Mouse (Mus musculus) kidney, postnatal 0 days (tissue): Measurements from ENCODE around the gene Pfpl. TPM values are rescaled to one million over a fixed set of nuclear protein-coding genes. Genes with fewer than 3 reads are reported as not detected.

Experiments
- ATAC-seq: fragments of 200-750 bp; cut with Nextera tagmentation; replicated peaks from 2 replicates; pipeline ENCODE4 v1.8.0; 2017; ENCODE audit warnings: low read depth, moderate number of reproducible peaks, moderate TSS enrichment, moderate library complexity; ENCODE audit not compliant: low FRiP score
- DNase-seq: peaks from one replicate; pipeline ENCODE4 v3.0.0-alpha.2; 2016; ENCODE audit warnings: low spot score
- H3K27ac ChIP-seq: fragments of 300-500 bp; sonication (generic); 2 replicates; pipeline ENCODE4 v1.5.1; 2014; ENCODE audit warnings: mild to moderate bottlenecking
- H3K27me3 ChIP-seq: fragments of 300-500 bp; sonication (generic); 2 replicates; pipeline ENCODE4 v1.6.1; 2014; ENCODE audit warnings: low read length, mixed read lengths; ENCODE audit not compliant: insufficient read depth
- H3K36me3 ChIP-seq: fragments of 300-500 bp; sonication (generic); 2 replicates; pipeline ENCODE4 v1.6.1; 2014; ENCODE audit warnings: low read length, mixed read lengths; ENCODE audit not compliant: insufficient read depth
- H3K4me1 ChIP-seq: fragments of 300-500 bp; sonication (generic); replicated peaks from 2 replicates; pipeline ENCODE4 v1.6.1; 2014; ENCODE audit warnings: antibody characterized with exemption, low read length, mixed read lengths; ENCODE audit not compliant: insufficient read depth
- H3K4me2 ChIP-seq: fragments of 300-500 bp; sonication (generic); 2 replicates; pipeline ENCODE4 v1.6.1; 2014; ENCODE audit warnings: mild to moderate bottlenecking, low read length, moderate library complexity, mixed read lengths
- H3K4me3 ChIP-seq: fragments of 300-500 bp; sonication (generic); replicated peaks from 2 replicates; pipeline ENCODE4 v1.5.1; 2014; ENCODE audit warnings: low read depth, low read length
- H3K9ac ChIP-seq: fragments of 300-500 bp; sonication (generic); 2 replicates; pipeline ENCODE4 v1.6.1; 2014; ENCODE audit warnings: low read depth, low read length
- H3K9me3 ChIP-seq: fragments of 300-500 bp; sonication (generic); replicated peaks from 2 replicates; pipeline ENCODE4 v1.6.1; 2016; ENCODE audit warnings: low read length, inconsistent platforms, mixed read lengths
- CTCF ChIP-seq: IDR thresholded peaks from 2 replicates; pipeline ENCODE4 v1.5.1; 2016; ENCODE audit warnings: antibody characterized with exemption, low read depth, mild to moderate bottlenecking, moderate library complexity
- WGBS: fragments of 180-500 bp; shearing (Covaris S2); extraction: QIAGEN DNeasy Blood & Tissue Kit; methylation state at CpG from one replicate; pipeline ENCODE4 v1.1.7; 2014; 5-methylcytosine and 5-hydroxymethylcytosine counted together
- polyA plus RNA-seq: library from polyadenylated mRNA; unstranded; fragments of >200 nt; fragmentation: Nextera tagmentation; extraction: Ambion mirVana; gene quantifications from 2 replicates; pipeline ENCODE4 v1.2.1, GENCODE M21; 2015

Gene Pfpl
- polyA plus RNA-seq, 1 experiment from 2014 or later, result not detected

- Histone ChIP-seq H3K4me1 (no peaks in the 10 kb centered on the region), H3K4me2 (no peak overlapping the region), H3K4me3 (no peak overlapping the region), H3K9ac (no peak overlapping the region), H3K27ac (no peak overlapping the region), H3K36me3 (no peaks in the 10 kb centered on the region), H3K9me3 (no peaks in the 10 kb centered on the region), H3K27me3 (no peaks in the 10 kb centered on the region)
- TF ChIP-seq CTCF, result no peak
- no peak for DNase-seq
- no peak for ATAC-seq
- WGBS, result 72% methylated on average over 5 of the region's 5 CpGs
Measured at GRCm38 (mm10) chr19:12464127-12464526, 36.4 kb downstream of the Pfpl start.

GRCm38 (mm10) chr19:12464674-12465073, 37.0 kb downstream of the Pfpl start:
- no peak for DNase-seq
- Histone ChIP-seq H3K36me3 (no peaks in the 10 kb centered on the region), H3K4me2 (no peak overlapping the region), H3K27ac (no peak overlapping the region), H3K9me3 (no peaks in the 10 kb centered on the region), H3K9ac (no peak overlapping the region), H3K4me1 (no peaks in the 10 kb centered on the region), H3K27me3 (no peaks in the 10 kb centered on the region), H3K4me3 (no peak overlapping the region)
- no peak for TF ChIP-seq CTCF
- ATAC-seq, result no peak
- 76% methylated on average over 4 of the region's 4 CpGs for WGBS

- 92% methylated on average over 10 of the region's 10 CpGs for WGBS
Measured at GRCm38 (mm10) chr19:12465530-12466144, 37.9 kb downstream of the Pfpl start.

GRCm38 (mm10) chr19:12466204-12466603, 38.5 kb downstream of the Pfpl start:
- Histone ChIP-seq H3K27ac (no peak overlapping the region), H3K4me1 (no peaks in the 10 kb centered on the region), H3K9ac (no peak overlapping the region), H3K36me3 (no peaks in the 10 kb centered on the region), H3K4me3 (no peak overlapping the region), H3K4me2 (no peak overlapping the region), H3K27me3 (no peaks in the 10 kb centered on the region), H3K9me3 (no peaks in the 10 kb centered on the region)
- DNase-seq, result peak; percentile 83
- no peak; the same call in 1 of the 2 replicates for ATAC-seq
- 30% methylated on average over 7 of the region's 7 CpGs for WGBS
- TF ChIP-seq CTCF, result peak; percentile 93

More at GRCm38 (mm10) chr19:12465530-12466144, 37.9 kb downstream of the Pfpl start:
- no peak overlapping the region for H3K9ac ChIP-seq
- H3K4me1 ChIP-seq, result no peaks in the 10 kb centered on the region
- H3K4me2 ChIP-seq, result no peak overlapping the region
- no peaks in the 10 kb centered on the region for H3K27me3 ChIP-seq
- H3K36me3 ChIP-seq, result no peaks in the 10 kb centered on the region
- no peak overlapping the region for H3K27ac ChIP-seq
- H3K4me3 ChIP-seq, result no peak overlapping the region
- ATAC-seq, result no peak
- no peaks in the 10 kb centered on the region for H3K9me3 ChIP-seq
- TF ChIP-seq CTCF, result no peak
- no peak for DNase-seq

- no peaks in the 10 kb centered on the region for H3K36me3 ChIP-seq
- H3K9ac ChIP-seq, result no peak overlapping the region
- no peaks in the 10 kb centered on the region for H3K9me3 ChIP-seq
- H3K4me1 ChIP-seq, result no peaks in the 10 kb centered on the region
- TF ChIP-seq CTCF, result peak; percentile 66
- 87% methylated on average over 5 of the region's 5 CpGs for WGBS
- DNase-seq, result peak; percentile 46
- H3K4me2 ChIP-seq, result no peak overlapping the region
- H3K27me3 ChIP-seq, result no peaks in the 10 kb centered on the region
- no peak overlapping the region for H3K4me3 ChIP-seq
- H3K27ac ChIP-seq, result no peak overlapping the region
- ATAC-seq, result no peak
Measured at GRCm38 (mm10) chr19:12467436-12467835, 39.7 kb downstream of the Pfpl start.

GRCm38 (mm10) chr19:12471866-12472265, 44.2 kb downstream of the Pfpl start:
- TF ChIP-seq CTCF, result no peak
- Histone ChIP-seq H3K36me3 (no peaks in the 10 kb centered on the region), H3K4me1 (0 out of 2 replicates have a peak, but pooled peaks cover 10% of the 10 kb centered on the region), H3K4me3 (no peak overlapping the region), H3K27me3 (no peaks in the 10 kb centered on the region), H3K27ac (no peak overlapping the region), H3K9me3 (no peaks in the 10 kb centered on the region), H3K4me2 (no peak overlapping the region), H3K9ac (no peak overlapping the region)
- WGBS, result 65% methylated on average over 3 of the region's 3 CpGs
- no peak for ATAC-seq
- no peak for DNase-seq

GRCm38 (mm10) chr19:12472381-12472976, 44.8 kb downstream of the Pfpl start:
- Histone ChIP-seq H3K27ac (no peak overlapping the region), H3K36me3 (no peaks in the 10 kb centered on the region), H3K4me3 (no peak overlapping the region), H3K4me2 (no peak overlapping the region), H3K4me1 (0 out of 2 replicates have a peak, but pooled peaks cover 14% of the 10 kb centered on the region), H3K27me3 (no peaks in the 10 kb centered on the region), H3K9ac (no peak overlapping the region), H3K9me3 (no peaks in the 10 kb centered on the region)
- DNase-seq, result no peak
- no peak for ATAC-seq
- 74% methylated on average over 5 of the region's 5 CpGs for WGBS
- TF ChIP-seq CTCF, result no peak
